Comparison of ENCODE assay signal across 20 mouse cellular contexts in the genomic region with DNA sequence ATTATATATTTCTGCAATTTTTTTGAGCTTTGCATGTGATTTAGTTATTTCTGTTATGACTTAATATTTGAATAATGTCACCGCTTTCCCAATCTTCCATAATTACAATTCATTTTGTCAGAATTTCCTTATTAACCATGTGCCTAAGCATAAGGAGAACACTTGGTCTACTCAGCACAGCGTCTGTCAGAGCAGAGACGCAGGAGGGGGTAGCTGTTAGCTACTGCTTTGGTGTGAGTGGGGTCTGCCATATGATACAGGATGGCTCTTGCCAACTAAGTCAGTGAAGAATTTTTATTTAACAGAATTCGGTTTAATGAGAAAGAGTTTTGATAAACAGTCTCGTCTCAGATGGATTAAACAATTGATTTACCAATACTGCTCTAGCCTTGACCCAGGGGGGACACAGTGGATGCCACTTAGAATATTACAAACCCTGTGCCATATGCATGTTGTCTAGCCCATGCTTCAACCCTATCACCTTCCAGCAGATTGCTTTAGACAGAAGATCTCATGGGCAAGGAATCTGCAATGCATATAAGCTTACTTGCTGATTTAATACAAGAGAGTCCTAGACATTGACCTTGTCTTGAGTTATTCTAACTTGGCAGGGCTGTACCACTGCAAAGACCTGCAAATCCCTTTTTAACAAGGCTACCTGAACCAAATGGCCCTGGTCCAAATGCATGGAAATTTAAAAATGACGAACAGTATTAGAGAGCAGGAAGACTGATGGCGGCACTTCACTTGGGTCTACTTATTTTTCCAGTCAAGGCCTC.
DNase-seq lines count a peak whose midpoint lies in the region; ATAC-seq and TF ChIP-seq lines count a peak whose summit lies in the region.
"Had no signal": no experiment of that assay in that cellular context is flagged by ENCODE, and none has a peak within 500 bp of the region (broad histone marks: within the 10 kb centered on the region; RNA-seq: fewer than 3 reads in every experiment).

No protein-coding gene starts in this region.

- no peak for ATAC-seq in midbrain, embryonic 13.5 days
- ATAC-seq in midbrain, postnatal 0 days (ENCODE audit: low FRiP score): no peak
- ATAC-seq: activated CD4-positive, CD25-positive, alpha-beta regulatory T cell, adult 4 months; hindbrain, postnatal 0 days; intestine, postnatal 0 days; lung, postnatal 0 days had no signal

- no peaks in the 10 kb centered on the region for H3K4me1 ChIP-seq in midbrain, embryonic 13.5 days (replicated peaks)
- no peaks in the 10 kb centered on the region for H3K4me1 ChIP-seq in midbrain, postnatal 0 days (ENCODE audit: insufficient read depth, low read length)
- H3K4me1 ChIP-seq: heart, embryonic 10.5 days; hindbrain, embryonic 10.5 days; limb, embryonic 13.5 days had no signal

- peak; percentile 17 to 30 for DNase-seq in cerebellum, postnatal 10 days
- no peak for DNase-seq in cerebellum, postnatal 36 days
- DNase-seq in midbrain, postnatal 0 days (ENCODE audit: low spot score): no peak
- peak; percentile 15 for DNase-seq in layer of hippocampus, postnatal 36 days
- no peak for DNase-seq in urinary bladder, adult 18-20 months (ENCODE audit: low spot score in 2 of 2)
- DNase-seq in left cerebral cortex, adult 8-10 months (ENCODE audit: low spot score in 2 of 2): no peak
- DNase-seq in adrenal gland, postnatal 4 days (ENCODE audit: low spot score in 2 of 2): no peak
- DNase-seq: cerebellum, postnatal 25 days; retina, postnatal 1 day had no signal

- H3K9me3 ChIP-seq in midbrain, embryonic 13.5 days: no peaks in the 10 kb centered on the region
- no peaks in the 10 kb centered on the region for H3K9me3 ChIP-seq in midbrain, postnatal 0 days (ENCODE audit: low read length)
- H3K9me3 ChIP-seq: embryonic facial prominence, embryonic 15.5 days; heart, embryonic 10.5 days; hindbrain, embryonic 10.5 days; limb, embryonic 13.5 days had no signal

- no peaks in the 10 kb centered on the region for H3K27me3 ChIP-seq in midbrain, embryonic 13.5 days
- H3K27me3 ChIP-seq in midbrain, postnatal 0 days (ENCODE audit: insufficient read depth, low read length): no peaks in the 10 kb centered on the region
- H3K27me3 ChIP-seq: embryonic facial prominence, embryonic 15.5 days; limb, embryonic 13.5 days had no signal

- H3K4me3 ChIP-seq in midbrain, embryonic 13.5 days (replicated peaks): no peak overlapping the region
- H3K4me3 ChIP-seq in midbrain, postnatal 0 days (ENCODE audit: low read depth, low read length): no peak overlapping the region
- H3K4me3 ChIP-seq: embryonic facial prominence, embryonic 15.5 days; heart, embryonic 10.5 days; hindbrain, embryonic 10.5 days; limb, embryonic 13.5 days had no signal

- no peak overlapping the region for H3K4me2 ChIP-seq in midbrain, embryonic 13.5 days (replicated peaks)
- H3K4me2 ChIP-seq in midbrain, postnatal 0 days (ENCODE audit: low read depth, low read length, poor library complexity, severe bottlenecking): no peak overlapping the region
- H3K4me2 ChIP-seq: embryonic facial prominence, embryonic 15.5 days; limb, embryonic 13.5 days had no signal

- 91% methylated on average over 7 of the region's 7 CpGs for WGBS in midbrain, embryonic 13.5 days
- 74% methylated on average over 7 of the region's 7 CpGs for WGBS in midbrain, postnatal 0 days

- 0 out of 2 replicates have a peak overlapping the region, but pooled peaks have one; percentile 6 for H3K27ac ChIP-seq in midbrain, embryonic 13.5 days
- H3K27ac ChIP-seq in midbrain, postnatal 0 days (ENCODE audit: low read depth, low read length): no peak overlapping the region
- H3K27ac ChIP-seq: embryonic facial prominence, embryonic 15.5 days; heart, embryonic 10.5 days; hindbrain, embryonic 10.5 days; hindbrain, postnatal 0 days; kidney, postnatal 0 days; limb, embryonic 13.5 days; liver, embryonic 14.5 days had no signal

- TF ChIP-seq CTCF in midbrain, postnatal 0 days (IDR thresholded peaks at IDR 0.05): no peak

- no peak overlapping the region for H3K9ac ChIP-seq in midbrain, embryonic 13.5 days (replicated peaks)
- no peak overlapping the region for H3K9ac ChIP-seq in midbrain, postnatal 0 days (replicated peaks; ENCODE audit: low read length, poor library complexity, severe bottlenecking)
- H3K9ac ChIP-seq: embryonic facial prominence, embryonic 15.5 days; limb, embryonic 13.5 days; liver, embryonic 14.5 days had no signal

- no peaks in the 10 kb centered on the region for H3K36me3 ChIP-seq in midbrain, embryonic 13.5 days
- H3K36me3 ChIP-seq in midbrain, postnatal 0 days (ENCODE audit: insufficient read depth, low read length): no peaks in the 10 kb centered on the region
- H3K36me3 ChIP-seq: embryonic facial prominence, embryonic 15.5 days; heart, embryonic 10.5 days; hindbrain, embryonic 10.5 days; limb, embryonic 13.5 days had no signal

Comparison
In these comparisons a context has a peak if more than half of its experiments do, and no peak if none do; other contexts are left out.
1. DNase-seq: peak in cerebellum, postnatal 10 days (2 of 2) and layer of hippocampus, postnatal 36 days (2 of 2); none in cerebellum, postnatal 36 days (0 of 2), midbrain, postnatal 0 days (single experiment), urinary bladder, adult 18-20 months (0 of 2), left cerebral cortex, adult 8-10 months (0 of 2) and adrenal gland, postnatal 4 days (0 of 2).